Mouse (Mus musculus): ENCODE measurements around the gene Atad5.
"Not testable (repeated sequence)": the region's sequence is repeated elsewhere in the genome, so short reads cannot be mapped to it uniquely, and the experiment has no call there.

Gene Atad5

DNA sequence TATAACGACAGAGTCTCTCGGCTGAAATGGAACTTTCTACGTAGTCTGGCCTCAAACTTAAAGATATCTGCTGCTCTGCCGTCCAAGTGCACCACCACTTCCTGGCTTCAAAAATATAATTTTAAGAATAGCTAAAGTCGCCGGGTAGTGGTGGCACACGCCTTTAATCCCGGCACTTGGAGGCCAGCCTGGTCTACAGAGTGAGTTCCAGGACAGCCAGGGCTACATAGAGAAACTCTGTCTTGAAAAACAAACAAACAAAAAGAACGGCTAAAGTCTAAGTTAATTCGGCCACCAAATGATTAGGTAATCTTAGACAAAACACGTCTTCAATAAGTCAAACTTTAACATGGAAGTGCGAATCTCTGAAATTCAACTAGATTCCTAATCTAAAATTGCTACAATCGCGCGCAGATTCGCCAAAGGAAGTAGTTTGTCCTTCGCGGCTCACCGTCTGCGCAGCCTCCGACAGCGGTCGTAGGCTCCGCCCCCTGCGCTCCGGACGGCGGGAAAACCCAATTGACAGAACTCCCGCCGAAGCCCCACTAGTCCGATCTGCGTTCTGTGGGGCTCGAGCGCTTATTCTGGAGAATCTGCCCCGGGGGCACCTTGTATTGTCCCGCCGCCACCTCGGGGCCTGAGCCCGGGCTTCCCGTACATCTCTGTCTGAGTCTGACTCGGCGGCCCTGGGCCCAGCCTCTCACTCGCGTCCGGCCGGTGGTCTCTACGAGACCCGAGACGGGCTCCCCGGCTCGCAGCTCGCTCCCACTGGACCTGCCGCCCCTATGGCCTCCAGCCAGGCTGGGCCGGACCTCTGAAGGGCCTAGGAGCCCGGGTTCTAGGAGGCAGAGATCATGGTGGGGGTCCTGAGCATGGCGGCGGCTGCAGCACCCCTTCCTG is at the start of gene Atad5:
Gene Atad5, plus strand, starts transcription at position 484 of the 900 bp plus-strand sequence.
- DNase-seq (ENCODE audit: low spot score in 2 of 2) = peak; percentile 73 to 86

DNA sequence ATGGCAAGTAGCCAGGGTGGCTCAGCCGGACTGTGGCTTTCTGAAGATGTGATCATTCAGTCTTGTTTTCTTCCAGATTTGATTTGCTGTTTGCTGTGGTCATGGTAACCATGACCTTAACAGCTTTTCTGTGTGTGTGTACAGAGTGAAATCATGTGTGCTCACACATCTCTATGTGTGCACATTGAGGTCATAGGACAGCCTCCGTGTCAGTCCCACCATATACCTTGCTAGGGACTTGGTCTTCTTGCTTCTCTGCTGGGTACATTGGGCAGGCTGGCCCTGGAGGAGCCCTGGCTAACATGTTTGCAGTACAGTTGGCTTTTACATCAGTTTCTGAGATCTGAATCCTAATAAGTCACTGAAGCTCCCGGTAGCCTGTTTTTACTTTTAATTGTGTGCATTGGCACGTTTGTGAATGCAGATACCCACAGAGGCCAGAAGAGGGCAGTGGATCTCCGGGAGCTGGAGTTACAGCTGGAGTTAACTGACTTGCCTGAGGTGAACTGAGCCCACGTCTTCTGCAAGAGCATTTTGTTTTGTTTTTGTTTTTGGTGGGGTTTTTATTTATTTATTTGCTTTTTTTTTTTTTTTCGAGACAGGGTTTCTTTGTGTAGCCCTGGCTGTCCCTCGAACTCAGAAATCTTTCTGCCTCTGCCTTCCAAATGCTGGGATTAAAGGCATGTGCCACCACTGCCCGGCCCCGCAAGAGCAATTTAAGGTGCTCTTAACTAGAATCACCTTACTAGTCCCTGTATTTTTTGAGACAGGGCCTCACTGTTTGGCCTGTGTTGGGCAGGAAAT is 46.4 kb upstream of the Atad5 start:
- DNase-seq (ENCODE audit: low spot score in 2 of 2) = no peak

DNA sequence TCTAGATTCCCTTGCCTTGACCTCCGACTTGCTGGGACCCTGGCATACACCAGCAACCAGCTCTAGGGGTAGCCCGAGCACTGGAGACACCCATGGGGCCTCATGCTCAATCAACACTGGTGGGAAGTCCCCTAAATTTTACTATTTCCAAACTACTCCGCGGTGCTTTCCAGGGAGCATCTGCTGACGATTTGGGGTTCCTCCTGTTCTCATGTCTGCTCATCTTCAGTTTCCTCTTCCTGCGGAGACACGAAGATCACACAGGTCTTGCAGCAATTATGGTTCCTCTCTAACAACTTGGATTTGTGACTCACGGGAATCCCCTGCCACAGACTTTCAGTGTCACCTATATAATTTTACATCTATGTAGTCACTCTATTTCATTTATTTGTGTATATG is 45.8 kb upstream of the Atad5 start:
- DNase-seq (ENCODE audit: low spot score in 2 of 2) = no peak

DNA sequence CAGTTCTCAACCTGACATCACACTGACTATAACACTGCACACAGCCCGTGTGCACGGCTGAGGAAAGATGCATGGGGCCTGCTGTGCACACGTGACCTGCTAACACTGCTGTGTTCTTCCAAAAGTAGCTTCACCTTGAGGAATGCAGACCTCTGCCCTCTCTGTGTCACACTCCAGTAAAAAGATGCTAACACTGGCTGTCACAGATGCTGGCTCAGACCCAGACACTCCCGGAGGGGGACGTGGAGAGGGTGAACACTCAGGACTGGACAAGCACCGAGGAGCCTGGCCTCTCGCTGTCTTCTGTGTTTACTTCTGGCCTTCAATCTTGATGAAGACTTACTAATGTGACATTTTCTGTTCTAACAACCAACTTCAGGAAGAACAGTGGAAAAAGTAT is 42.3 kb upstream of the Atad5 start:
- DNase-seq (ENCODE audit: low spot score in 2 of 2) = no peak

DNA sequence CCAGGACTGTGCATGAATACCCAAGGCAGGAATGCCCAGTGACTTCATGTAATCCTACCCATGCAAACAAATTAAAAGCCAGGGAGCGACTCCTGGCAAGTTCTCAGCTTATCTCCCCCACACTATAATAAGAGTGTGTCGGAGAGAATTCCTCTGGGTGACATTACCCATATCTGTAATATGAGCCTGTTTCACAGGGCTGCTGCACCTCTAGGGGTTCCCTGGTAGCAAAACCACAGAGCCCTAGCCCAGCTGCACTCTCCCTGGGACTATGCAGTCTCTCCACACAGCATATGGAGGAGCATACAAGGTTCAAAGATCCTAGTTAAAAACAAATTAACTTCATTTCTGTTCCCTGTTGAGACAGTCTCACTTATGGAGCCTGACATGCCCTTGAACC is 39.1 kb upstream of the Atad5 start:
- no peak for DNase-seq (ENCODE audit: low spot score in 2 of 2)

DNA sequence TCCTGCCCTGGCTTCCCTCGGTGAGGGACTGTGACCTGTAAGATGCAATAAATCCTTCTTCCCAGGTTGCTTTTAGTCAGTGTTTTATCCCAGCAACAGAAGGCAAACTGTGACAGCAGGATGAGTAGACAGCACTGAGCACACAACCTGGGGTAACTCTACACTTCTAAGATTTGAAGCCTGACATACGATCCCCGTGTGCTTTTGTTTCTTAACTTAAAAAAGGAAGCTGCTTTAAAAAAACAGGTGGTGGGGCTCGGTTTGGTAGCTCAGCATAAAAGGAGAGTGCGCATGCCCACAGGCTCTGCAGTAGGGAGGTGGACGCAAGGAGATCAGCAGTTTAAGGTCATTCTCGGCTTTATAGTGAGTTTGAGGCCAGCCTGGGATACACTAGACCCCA is 36.7 kb upstream of the Atad5 start:
- DNase-seq (ENCODE audit: low spot score in 2 of 2) = no peak

DNA sequence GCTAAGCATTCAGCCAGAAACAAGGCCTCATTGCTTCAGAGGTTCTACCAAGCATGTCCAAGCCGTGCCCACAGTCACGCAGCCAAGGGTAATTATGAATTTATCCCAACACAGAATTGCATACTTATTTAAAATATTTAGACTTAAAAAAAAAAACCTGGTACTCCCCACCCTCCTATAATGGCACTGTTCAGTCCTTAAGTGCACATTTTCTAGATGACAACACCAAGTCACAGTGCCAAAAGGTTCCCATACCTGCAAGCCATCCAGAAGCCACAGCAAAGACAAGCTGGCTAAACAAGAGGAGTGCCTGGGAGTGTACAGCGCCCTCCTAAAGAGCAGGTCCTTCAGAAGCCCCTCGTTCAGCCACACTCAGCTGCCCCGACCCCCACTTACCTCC is 36.0 kb upstream of the Atad5 start:
- DNase-seq (ENCODE audit: low spot score in 2 of 2) = no peak

DNA sequence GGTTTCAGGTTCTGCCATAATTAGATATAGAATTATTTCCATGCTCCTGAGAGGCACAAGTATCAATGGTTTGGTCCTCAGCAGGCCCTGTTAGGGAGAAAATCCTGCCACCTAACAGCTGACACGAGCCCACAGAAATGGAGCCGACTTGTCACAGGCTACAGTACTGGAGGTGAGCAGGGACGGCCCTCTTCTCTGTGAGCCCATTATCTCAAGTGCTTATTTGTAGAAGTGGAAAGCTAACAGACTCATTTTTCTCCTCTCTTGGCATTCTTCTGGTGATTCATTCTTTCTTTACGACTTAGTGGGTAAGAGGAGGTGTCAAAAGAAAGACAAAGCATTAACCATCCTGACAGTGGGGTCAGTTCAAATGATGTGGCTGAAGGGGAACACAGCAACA is 34.5 kb upstream of the Atad5 start:
- no peak for DNase-seq (ENCODE audit: low spot score in 2 of 2)

- no peak for DNase-seq (ENCODE audit: low spot score in 2 of 2)
Observed at GRCm38 (mm10) chr11:80056141-80056540, 33.1 kb upstream of the Atad5 start.

- no peak for DNase-seq (ENCODE audit: low spot score in 2 of 2)
Observed at GRCm38 (mm10) chr11:80062159-80062558, 27.0 kb upstream of the Atad5 start.

- DNase-seq (ENCODE audit: low spot score in 2 of 2) = not testable (repeated sequence)
Observed at GRCm38 (mm10) chr11:80066373-80066772, 22.8 kb upstream of the Atad5 start.

GRCm38 (mm10) chr11:80067558-80067957 is 21.6 kb upstream of the Atad5 start:
- DNase-seq (ENCODE audit: low spot score in 2 of 2) = no peak

DNA sequence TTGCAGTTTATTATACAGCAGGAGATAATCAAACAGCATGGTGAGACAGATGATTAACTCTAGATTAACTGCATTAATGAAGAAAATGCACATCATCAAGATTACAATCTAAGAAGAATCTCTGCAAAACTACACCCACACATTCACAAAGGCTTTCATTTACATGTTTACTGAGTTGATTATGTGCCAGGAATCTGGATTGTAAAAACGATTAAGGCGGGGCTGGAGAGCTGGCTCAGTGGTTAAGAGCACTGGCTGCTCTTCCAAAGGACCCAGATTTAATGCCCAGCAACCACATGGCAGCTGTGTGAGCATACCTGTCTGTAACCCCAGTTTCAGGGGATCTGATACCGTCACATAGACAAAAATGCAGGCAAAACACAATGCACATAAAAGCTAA is 19.4 kb upstream of the Atad5 start:
- DNase-seq (ENCODE audit: low spot score in 2 of 2) = no peak

- DNase-seq (ENCODE audit: low spot score in 2 of 2) = no peak
Observed at GRCm38 (mm10) chr11:80071039-80071438, 18.2 kb upstream of the Atad5 start.

GRCm38 (mm10) chr11:80072365-80072764 is 16.8 kb upstream of the Atad5 start:
- no peak for DNase-seq (ENCODE audit: low spot score in 2 of 2)

DNA sequence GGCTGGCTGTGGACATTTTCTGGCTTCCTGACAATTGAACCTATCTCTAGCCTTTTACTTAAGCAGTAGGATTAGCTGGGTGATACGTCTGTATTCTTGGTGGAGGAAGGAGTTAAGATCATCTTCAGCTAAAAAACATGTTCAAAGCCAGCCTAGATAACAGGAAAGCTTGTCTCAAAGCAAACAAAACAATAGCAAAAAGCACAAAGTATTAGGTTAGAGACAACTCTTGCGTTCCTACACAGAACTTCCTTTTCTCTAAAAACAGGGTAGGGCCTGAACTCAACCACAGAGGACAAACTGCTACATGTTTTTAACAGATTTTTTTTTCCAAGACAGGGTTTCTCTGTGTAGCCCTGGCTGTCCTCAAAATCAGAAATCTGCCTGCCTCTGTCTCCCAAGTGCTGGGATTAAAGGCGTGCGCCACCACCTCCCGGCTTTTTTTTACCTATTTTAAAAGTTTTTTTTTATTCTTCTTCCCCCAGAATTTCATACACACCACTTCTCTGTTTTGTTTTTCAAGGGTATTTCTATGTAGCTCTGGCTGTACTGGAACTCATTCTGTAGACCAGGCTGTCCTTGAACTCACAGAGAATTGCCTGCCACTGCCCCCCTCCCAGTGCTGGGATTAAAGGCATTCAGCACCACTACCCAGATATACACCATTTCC is 13.5 kb upstream of the Atad5 start:
- DNase-seq (ENCODE audit: low spot score in 2 of 2) = no peak

- DNase-seq (ENCODE audit: low spot score in 2 of 2) = no peak
Observed at GRCm38 (mm10) chr11:80077784-80078545, 11.2 kb upstream of the Atad5 start.

DNA sequence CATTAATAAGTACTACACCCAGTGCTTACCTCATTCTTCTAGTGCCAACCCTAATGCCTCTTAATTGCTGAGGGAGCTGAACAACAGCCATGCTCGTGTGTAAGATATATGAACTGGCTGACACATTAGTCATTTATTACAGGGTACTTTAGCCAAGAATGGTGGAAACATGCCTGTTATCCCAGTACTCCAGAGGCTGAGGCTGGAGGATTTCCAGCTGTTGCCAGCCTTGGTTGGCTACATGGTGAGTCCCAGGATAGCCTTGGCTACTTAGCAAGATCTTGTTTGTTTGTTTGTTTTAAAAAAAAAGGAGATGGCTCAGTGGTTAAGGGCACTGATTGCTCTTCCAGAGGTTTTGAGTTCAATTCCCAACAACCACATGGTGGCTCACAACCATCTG is 10.4 kb upstream of the Atad5 start:
- no peak for DNase-seq (ENCODE audit: low spot score in 2 of 2)

- DNase-seq (ENCODE audit: low spot score in 2 of 2) = no peak
Observed at GRCm38 (mm10) chr11:80079751-80080150, 9.4 kb upstream of the Atad5 start.

GRCm38 (mm10) chr11:80080381-80080825 is 8.8 kb upstream of the Atad5 start:
- peak in 1 of 2 experiments; percentile 17 for DNase-seq (ENCODE audit: low spot score in 2 of 2)
